Mouse (Mus musculus) limb, embryonic 15.5 days (tissue): ENCODE data around the gene Bub1b. TPM values are rescaled to one million over a fixed set of nuclear protein-coding genes. Genes with fewer than 3 reads are reported as not detected.

Experiments used
- ATAC-seq: fragments of 200-750 bp; cut with Nextera tagmentation; 2 replicates; pipeline ENCODE4 v1.8.0; 2017; ENCODE audit warnings: low read depth, moderate TSS enrichment; ENCODE audit not compliant: insufficient number of reproducible peaks, low FRiP score, low TSS enrichment
- H3K27ac ChIP-seq: fragments of 300-500 bp; sonication (generic); 2 replicates; pipeline ENCODE4 v1.5.1; 2015; ENCODE audit warnings: moderate library complexity, mild to moderate bottlenecking, inconsistent platforms
- H3K27me3 ChIP-seq: fragments of 300-500 bp; sonication (generic); 2 replicates; pipeline ENCODE4 v1.6.1; 2015; ENCODE audit warnings: inconsistent platforms
- H3K36me3 ChIP-seq: fragments of 300-500 bp; sonication (generic); 2 replicates; pipeline ENCODE4 v1.6.1; 2015; ENCODE audit warnings: inconsistent platforms
- H3K4me1 ChIP-seq: fragments of 300-500 bp; sonication (generic); 2 replicates; pipeline ENCODE4 v1.6.1; 2015; ENCODE audit warnings: inconsistent platforms
- H3K4me2 ChIP-seq: fragments of 300-500 bp; sonication (generic); 2 replicates; pipeline ENCODE4 v1.6.1; 2015; ENCODE audit warnings: mild to moderate bottlenecking, inconsistent platforms
- H3K4me3 ChIP-seq: fragments of 300-500 bp; sonication (generic); 2 replicates; pipeline ENCODE4 v1.5.1; 2015; ENCODE audit warnings: mild to moderate bottlenecking, inconsistent platforms
- H3K9ac ChIP-seq: fragments of 300-500 bp; sonication (generic); 2 replicates; pipeline ENCODE4 v1.6.1; 2015; ENCODE audit warnings: inconsistent platforms
- H3K9me3 ChIP-seq: fragments of 300-500 bp; sonication (generic); 2 replicates; pipeline ENCODE4 v1.6.1; 2016; ENCODE audit warnings: inconsistent platforms
- WGBS: fragments of 180-500 bp; shearing (Covaris S2); methylation state at CpG from one replicate; pipeline ENCODE4 v1.1.7; 2015; 5-methylcytosine and 5-hydroxymethylcytosine counted together
- polyA plus RNA-seq: library from polyadenylated mRNA; unstranded; fragments of >200 nt; fragmentation: Nextera tagmentation; extraction: Ambion mirVana; gene quantifications from 2 replicates; pipeline ENCODE4 v1.2.1, GENCODE M21; 2015

Gene Bub1b
- polyA plus RNA-seq, 1 experiment from 2014 or later = 64.2 TPM

GRCm38 (mm10) chr2:118687791-118688190 lies 89.8 kb downstream of the Bub1b start:
- no peak overlapping the region for H3K4me3 ChIP-seq
- H3K27ac ChIP-seq = no peak overlapping the region
- ATAC-seq = no peak
- no peaks in the 10 kb centered on the region for H3K36me3 ChIP-seq
- no peak overlapping the region for H3K9ac ChIP-seq
- H3K27me3 ChIP-seq = no peaks in the 10 kb centered on the region
- no peaks in the 10 kb centered on the region for H3K9me3 ChIP-seq
- H3K4me1 ChIP-seq = no peaks in the 10 kb centered on the region
- 90% methylated on average over 3 of the region's 3 CpGs for WGBS
- H3K4me2 ChIP-seq = no peak overlapping the region

- H3K4me3 ChIP-seq = no peak overlapping the region
- no peak for ATAC-seq
- no peaks in the 10 kb centered on the region for H3K9me3 ChIP-seq
- peaks cover under 1% of the 10 kb centered on the region; the same call in 1 of the 2 replicates for H3K27me3 ChIP-seq
- no peaks in the 10 kb centered on the region for H3K36me3 ChIP-seq
- no peak overlapping the region for H3K4me2 ChIP-seq
- 79% methylated on average over 10 of the region's 10 CpGs for WGBS
- no peak overlapping the region for H3K27ac ChIP-seq
- no peak overlapping the region for H3K9ac ChIP-seq
- H3K4me1 ChIP-seq = no peaks in the 10 kb centered on the region
Observed at GRCm38 (mm10) chr2:118689875-118690274, 91.9 kb downstream of the Bub1b start.

Other genes with a start within 250 kb of the Bub1b start
- 0.42 and 0.73 TPM in 2 replicates for gene Gpr176, start 224.8 kb upstream of the Bub1b start, polyA plus RNA-seq
- 8.7 and 8.9 TPM in 2 replicates for gene Eif2ak4, start 209.6 kb upstream of the Bub1b start, polyA plus RNA-seq
- 235 and 240 TPM in 2 replicates for gene Srp14, start 118.5 kb upstream of the Bub1b start, polyA plus RNA-seq
- gene Bmf, start 48.5 kb upstream of the Bub1b start, polyA plus RNA-seq = 3.8 and 5.9 TPM in 2 replicates
- gene Pak6, start 65.1 kb downstream of the Bub1b start, polyA plus RNA-seq = 8.3 and 8.6 TPM in 2 replicates
- gene Ankrd63, start 105.8 kb downstream of the Bub1b start, polyA plus RNA-seq = 0.05 TPM in 2 replicates
- 1.4 and 1.6 TPM in 2 replicates for gene Plcb2, start 130.2 kb downstream of the Bub1b start, polyA plus RNA-seq
- 18.1 and 19.8 TPM in 2 replicates for gene Inafm2, start 147.5 kb downstream of the Bub1b start, polyA plus RNA-seq
- 3.1 and 3.4 TPM in 2 replicates for gene Ccdc9b, start 164.4 kb downstream of the Bub1b start, polyA plus RNA-seq
- gene Phgr1, start 174.6 kb downstream of the Bub1b start, polyA plus RNA-seq = 2.7 and 3.8 TPM in 2 replicates
- gene Disp2, start 181.5 kb downstream of the Bub1b start, polyA plus RNA-seq = 0.09 and 0.28 TPM in 2 replicates
- gene Knstrn, start 215.8 kb downstream of the Bub1b start, polyA plus RNA-seq = 75.5 and 79.6 TPM in 2 replicates